Mouse (Mus musculus) subcutaneous adipose tissue, adult 2 months (tissue): Measurements from ENCODE around the gene Ccdc57. TPM values are rescaled to one million over a fixed set of nuclear protein-coding genes. Genes with fewer than 3 reads are reported as not detected.

Experiments used
- polyA plus RNA-seq: library from polyadenylated mRNA; depleted of rRNA; stranded (reverse); fragments of >200 nt; gene quantifications from 2 replicates; pipeline ENCODE4 v1.2.3, GENCODE M21; 2012; ENCODE audit warnings: low replicate concordance; rRNA removed

Ccdc57 gene
- 1.6 and 5.9 TPM in 2 replicates for polyA plus RNA-seq

GRCm38 (mm10) chr11:120932564-120933398 lies at the start of gene Ccdc57:
Gene Ccdc57 (minus strand): TSS chr11:120932872.

DNA sequence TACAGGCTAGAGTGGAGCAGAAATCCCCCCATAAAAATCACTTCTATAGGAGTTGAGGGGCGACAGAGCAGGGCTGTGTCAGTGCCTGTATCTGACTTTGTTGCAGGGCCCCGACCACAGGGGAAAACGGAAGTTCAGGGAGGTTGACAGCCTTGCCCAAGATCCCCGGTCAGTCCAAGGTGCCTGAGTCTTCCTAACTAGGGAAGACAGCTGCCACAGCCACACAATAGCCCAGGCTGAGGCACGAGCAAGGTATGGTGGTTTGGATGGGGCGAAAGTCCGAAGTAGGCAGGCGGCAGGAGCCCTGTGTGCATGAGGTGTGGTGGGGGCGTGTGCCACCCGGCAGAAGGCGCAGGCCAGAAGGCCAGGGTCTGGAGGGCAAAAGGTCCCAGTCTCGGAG lies 15.7 kb upstream of the Ccdc57 start, which contains the start of gene Slc16a3:
Gene Slc16a3 (plus strand): TSS at position 153 of the 400 bp plus-strand sequence.

DNA sequence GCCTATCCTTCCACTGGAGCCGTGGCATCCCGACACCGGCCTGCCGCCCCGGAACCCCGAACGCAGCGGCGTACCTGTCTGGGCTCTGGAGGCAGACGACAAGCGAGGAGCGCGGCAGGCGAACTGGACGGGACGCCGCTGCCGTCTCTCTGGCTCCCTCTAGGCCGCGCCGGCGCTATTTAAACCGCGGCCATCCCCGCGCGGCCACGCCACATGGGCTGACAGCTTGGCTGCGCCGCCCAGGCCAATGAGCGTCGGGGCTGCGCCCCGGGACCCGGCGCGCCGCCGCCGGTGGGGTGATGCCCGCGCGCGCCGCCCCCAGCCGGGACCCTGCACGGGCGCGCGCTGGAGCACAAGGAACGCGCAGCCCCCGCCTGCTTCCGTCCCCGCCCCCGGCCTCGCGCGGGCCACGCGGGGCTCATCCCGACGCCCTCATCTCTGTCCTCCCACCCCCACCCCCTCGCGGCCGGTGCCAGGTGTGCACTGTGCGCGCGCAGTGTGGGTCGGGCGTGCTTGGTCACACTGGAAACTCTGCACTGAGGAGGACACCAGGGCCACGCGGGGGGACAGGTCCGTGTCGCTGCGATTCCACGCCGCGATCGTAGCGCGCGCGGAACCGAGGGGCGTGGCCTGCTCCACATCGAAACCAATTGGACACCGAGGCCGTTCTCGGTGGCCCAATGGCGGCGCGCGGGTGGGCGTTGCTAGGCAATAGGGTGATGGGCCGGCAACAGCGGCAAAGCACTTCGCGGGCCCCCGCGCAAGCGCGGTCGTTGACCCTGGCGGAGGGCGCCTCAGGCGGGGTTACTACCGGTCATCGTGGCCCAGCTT lies 108.5 kb downstream of the Ccdc57 start, which contains the start of gene Fasn:
Gene Fasn (minus strand): TSS at position 592 of the 831 bp plus-strand sequence.

DNA sequence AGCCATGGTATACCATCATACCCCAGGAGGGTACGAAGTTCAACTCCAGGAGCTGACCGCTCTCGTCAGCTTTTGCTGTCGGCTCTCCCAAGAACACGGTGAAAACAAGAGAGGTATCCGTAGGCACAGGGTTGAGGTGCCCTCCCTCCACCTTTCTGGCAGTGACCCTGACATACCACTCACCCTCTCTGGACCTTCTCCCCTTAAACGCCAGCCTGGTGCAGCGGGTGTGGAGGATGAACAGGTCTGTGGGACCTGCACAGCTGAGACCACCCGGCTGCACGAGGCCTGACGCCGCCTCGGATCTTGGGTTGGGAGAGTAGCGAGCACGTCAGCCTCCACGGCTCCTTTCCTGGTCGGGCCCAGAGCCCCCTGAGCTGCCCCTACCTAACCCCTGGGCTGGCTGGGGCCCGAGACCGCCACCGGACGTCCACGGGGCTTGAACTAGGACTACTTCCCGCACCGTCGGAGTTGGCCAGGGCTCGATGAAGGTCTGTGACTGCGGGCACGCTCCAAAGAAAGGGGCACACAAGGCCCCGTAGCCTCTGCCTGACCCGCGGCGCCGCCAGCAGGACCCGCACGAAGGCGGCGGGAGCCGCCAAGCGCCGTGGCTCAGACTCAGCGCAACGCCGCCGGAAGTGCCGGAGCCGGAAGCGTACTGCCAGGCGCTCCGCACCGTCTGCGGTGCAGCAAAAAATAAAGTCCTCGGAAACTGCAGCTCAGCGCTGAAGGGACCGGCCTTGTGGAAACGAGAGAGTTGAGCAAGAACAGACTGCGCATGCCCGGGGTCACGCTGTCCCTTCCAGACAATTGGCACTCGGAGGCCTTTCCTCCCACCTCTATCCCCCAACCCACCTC lies 136.7 kb downstream of the Ccdc57 start, which contains the start of gene Dus1l:
Gene Dus1l (minus strand): TSS at position 648 of the 858 bp plus-strand sequence.

DNA sequence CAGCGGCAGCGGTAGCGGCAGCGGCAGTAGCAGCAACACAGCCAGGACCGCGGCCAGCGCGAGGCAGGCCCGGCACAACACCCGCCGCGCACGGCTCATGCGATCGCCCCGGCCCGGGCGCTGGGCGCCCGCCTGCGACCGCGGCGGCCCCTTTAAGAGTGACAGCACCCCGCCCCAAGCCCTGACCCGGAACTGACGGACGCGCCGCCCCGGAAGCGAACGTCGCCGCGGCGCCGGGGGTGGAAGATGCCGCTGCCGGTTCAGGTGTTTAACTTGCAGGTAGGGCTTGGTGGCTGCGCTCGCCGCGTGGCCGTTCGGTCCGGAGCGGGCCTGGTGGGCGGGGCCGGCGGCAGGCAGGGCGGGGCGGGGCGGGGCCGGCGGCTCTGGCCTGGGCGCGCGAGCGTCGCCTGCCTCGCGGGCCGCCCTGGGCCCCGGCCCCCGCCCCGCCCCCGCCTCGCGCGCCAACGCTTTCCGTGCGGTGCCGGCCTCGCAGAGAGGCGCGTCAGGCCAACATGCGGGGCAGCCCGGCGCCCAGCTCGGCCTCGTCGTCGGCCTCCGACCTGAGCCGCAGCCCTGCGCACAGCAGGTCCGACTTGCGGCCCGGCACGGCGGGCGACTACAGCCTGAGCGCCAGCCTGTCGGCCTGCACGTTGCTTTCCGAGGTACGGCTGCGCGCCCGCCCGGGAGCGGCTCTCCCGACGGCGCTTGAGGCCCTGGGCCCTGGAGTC lies 148.4 kb downstream of the Ccdc57 start, which contains the start of the genes Rfng and Gps1:
Gene Rfng (minus strand): TSS at position 144 of the 728 bp plus-strand sequence.
Gene Gps1 (plus strand): TSS at position 209 of the 728 bp plus-strand sequence.

Other genes starting within 250 kb of the Ccdc57 start
- gene Cenpx, start 219.1 kb downstream of the Ccdc57 start, polyA plus RNA-seq = 89.1 and 110 TPM in 2 replicates
- gene Lrrc45, start 218.9 kb downstream of the Ccdc57 start, polyA plus RNA-seq = 30.1 and 63.6 TPM in 2 replicates
- gene Rac3, start 211.4 kb downstream of the Ccdc57 start, polyA plus RNA-seq = 16.6 and 55.7 TPM in 2 replicates
- 141 and 144 TPM in 2 replicates for gene Dcxr, start 205.6 kb downstream of the Ccdc57 start, polyA plus RNA-seq
- 204 and 309 TPM in 2 replicates for gene Cbr2, start 200.8 kb downstream of the Ccdc57 start, polyA plus RNA-seq
- 0.50 and 9.3 TPM in 2 replicates for gene Hmga1b, start 170.1 kb downstream of the Ccdc57 start, polyA plus RNA-seq
- 57.4 and 75.5 TPM in 2 replicates for gene Rfng, start 148.7 kb downstream of the Ccdc57 start, polyA plus RNA-seq
- 171 and 257 TPM in 2 replicates for gene Gps1, start 148.6 kb downstream of the Ccdc57 start, polyA plus RNA-seq
- 33.0 and 52.4 TPM in 2 replicates for gene Dus1l, start 136.5 kb downstream of the Ccdc57 start, polyA plus RNA-seq
- gene Fasn, start 108.3 kb downstream of the Ccdc57 start, polyA plus RNA-seq = 8,340 and 15,875 TPM in 2 replicates
- 2.2 and 13.6 TPM in 2 replicates for gene Slc16a3, start 15.6 kb upstream of the Ccdc57 start, polyA plus RNA-seq
- 67.7 and 113 TPM in 2 replicates for gene Csnk1d, start 58.5 kb upstream of the Ccdc57 start, polyA plus RNA-seq
- 2.0 and 6.1 TPM in 2 replicates for gene Cd7, start 106.5 kb upstream of the Ccdc57 start, polyA plus RNA-seq
- gene Sectm1b, start 130.7 kb upstream of the Ccdc57 start, polyA plus RNA-seq = 3.2 TPM in 1 of 2 replicates, not detected in the other
- 0.21 and 1.2 TPM in 2 replicates for gene Sectm1a, start 148.3 kb upstream of the Ccdc57 start, polyA plus RNA-seq
- not detected in 2 replicates for gene Tex19.2, start 185.8 kb upstream of the Ccdc57 start, polyA plus RNA-seq
- 0.09 TPM in 1 of 2 replicates, not detected in the other for gene Tex19.1, start 213.3 kb upstream of the Ccdc57 start, polyA plus RNA-seq
- 0.06 TPM in 1 of 2 replicates, not detected in the other for gene Uts2r, start 227.4 kb upstream of the Ccdc57 start, polyA plus RNA-seq